Mouse (Mus musculus): ENCODE measurements around the gene Tbc1d13.

GRCm38 (mm10) chr2:30147466-30147865 lies 13.9 kb downstream of the Tbc1d13 start:
- no peak for TF ChIP-seq CTCF (IDR thresholded peaks at IDR 0.05; ENCODE audit: insufficient read depth, low read depth, low read length)
- TF ChIP-seq POLR2A (IDR thresholded peaks at IDR 0.05; ENCODE audit: insufficient read depth, low read depth, low read length): no peak

All from olfactory bulb, adult 2 months (tissue).